Mouse (Mus musculus) heart, embryonic 16.5 days (tissue): ENCODE results near the gene Trmt2a. TPM values are rescaled to one million over a fixed set of nuclear protein-coding genes. Genes with fewer than 3 reads are reported as not detected.
A peak's percentile ranks its signal among the peaks of the same experiment; 100 is the strongest.

Experiments used
- ATAC-seq: fragments of 200-750 bp; cut with Nextera tagmentation; replicated peaks from 2 replicates; pipeline ENCODE4 v1.8.0; 2017; ENCODE audit warnings: moderate number of reproducible peaks; ENCODE audit not compliant: insufficient read depth, low FRiP score; ENCODE audit errors: extremely low read depth
- H3K27ac ChIP-seq: fragments of 300-500 bp; sonication (generic); 2 replicates; pipeline ENCODE4 v1.5.1; 2014; ENCODE audit warnings: mild to moderate bottlenecking, low read length, control low read depth, moderate library complexity
- H3K27me3 ChIP-seq: fragments of 300-500 bp; sonication (generic); 2 replicates; pipeline ENCODE4 v1.6.1; 2014; ENCODE audit warnings: low read length, mixed read lengths; ENCODE audit not compliant: control insufficient read depth, insufficient read depth
- H3K36me3 ChIP-seq: fragments of 300-500 bp; sonication (generic); 2 replicates; pipeline ENCODE4 v1.6.1; 2014; ENCODE audit not compliant: control insufficient read depth, insufficient read depth
- H3K4me1 ChIP-seq: fragments of 300-500 bp; sonication (generic); 2 replicates; pipeline ENCODE4 v1.6.1; 2014; ENCODE audit warnings: low read length, mixed read lengths; ENCODE audit not compliant: control insufficient read depth, insufficient read depth
- H3K4me2 ChIP-seq: fragments of 300-500 bp; sonication (generic); 2 replicates; pipeline ENCODE4 v1.6.1; 2014; ENCODE audit warnings: low read depth, mild to moderate bottlenecking, control low read depth, low read length
- H3K4me3 ChIP-seq: fragments of 300-500 bp; sonication (generic); 2 replicates; pipeline ENCODE4 v1.5.1; 2014; ENCODE audit warnings: mild to moderate bottlenecking, control low read depth, low read length
- H3K9ac ChIP-seq: fragments of 300-500 bp; sonication (generic); 2 replicates; pipeline ENCODE4 v1.6.1; 2014; ENCODE audit warnings: low read length, control low read depth
- H3K9me3 ChIP-seq: fragments of 300-500 bp; sonication (generic); replicated peaks from 2 replicates; pipeline ENCODE4 v1.6.1; 2016; ENCODE audit warnings: low read length; ENCODE audit not compliant: control insufficient read depth
- WGBS: fragments of 180-500 bp; shearing (Covaris S2); extraction: QIAGEN DNeasy Blood & Tissue Kit; methylation state at CpG from one replicate; pipeline ENCODE4 v1.1.7; 2014; 5-methylcytosine and 5-hydroxymethylcytosine counted together
- polyA plus RNA-seq: library from polyadenylated mRNA; unstranded; fragments of >200 nt; fragmentation: Nextera tagmentation; extraction: Ambion mirVana; gene quantifications from 2 replicates; pipeline ENCODE4 v1.2.1, GENCODE M21; 2015

Gene Trmt2a
- polyA plus RNA-seq, 1 experiment from 2014 or later: 65.9 TPM

- H3K9me3 ChIP-seq: no peaks in the 10 kb centered on the region
- H3K27me3 ChIP-seq: peaks cover 5% of the 10 kb centered on the region
- WGBS: 28% methylated on average over 7 of the region's 7 CpGs
- H3K4me2 ChIP-seq: peak overlapping the region; percentile 24; the same call in 1 of the 2 replicates
- H3K9ac ChIP-seq: peak overlapping the region; percentile 44; the same call in 1 of the 2 replicates
- peaks cover 12% of the 10 kb centered on the region for H3K4me1 ChIP-seq
- H3K27ac ChIP-seq: peak overlapping the region; percentile 33
- no peaks in the 10 kb centered on the region for H3K36me3 ChIP-seq
- H3K4me3 ChIP-seq: no peak overlapping the region
- 0 out of 2 replicates have a peak, but pooled peaks have one; percentile 39 for ATAC-seq
These were observed 33.6 kb upstream of the Trmt2a start for GRCm38 (mm10) chr16:18214858-18215257.

GRCm38 (mm10) chr16:18217579-18217978 is 30.9 kb upstream of the Trmt2a start, which contains the start of gene Ccdc188:
Gene Ccdc188, plus strand, starts transcription at chr16:18217879.
- 84% methylated on average over 4 of the region's 4 CpGs for WGBS
- Histone ChIP-seq H3K27me3 (no peaks in the 10 kb centered on the region), H3K9me3 (no peaks in the 10 kb centered on the region), H3K27ac (no peak within 1 kb of the TSS), H3K36me3 (no peaks in the 10 kb centered on the region), H3K9ac (no peak within 1 kb of the TSS), H3K4me2 (no peak within 1 kb of the TSS), H3K4me3 (no peak within 1 kb of the TSS), H3K4me1 (peaks cover 20% of the 10 kb centered on the region)
- no peak for ATAC-seq

GRCm38 (mm10) chr16:18218580-18218996 is 29.9 kb upstream of the Trmt2a start:
- H3K27ac ChIP-seq: no peak overlapping the region
- H3K36me3 ChIP-seq: peaks cover 8% of the 10 kb centered on the region
- ATAC-seq: no peak
- H3K27me3 ChIP-seq: no peaks in the 10 kb centered on the region
- H3K9me3 ChIP-seq: no peaks in the 10 kb centered on the region
- H3K4me3 ChIP-seq: no peak overlapping the region
- H3K4me2 ChIP-seq: no peak overlapping the region
- peaks cover 20% of the 10 kb centered on the region for H3K4me1 ChIP-seq
- H3K9ac ChIP-seq: no peak overlapping the region
- 60% methylated on average over 9 of the region's 9 CpGs for WGBS

- 46% methylated on average over 8 of the region's 8 CpGs for WGBS
- H3K4me3 ChIP-seq: no peak overlapping the region
- H3K27me3 ChIP-seq: no peaks in the 10 kb centered on the region
- no peak overlapping the region for H3K4me2 ChIP-seq
- ATAC-seq: 0 out of 2 replicates have a peak, but pooled peaks have one; percentile 25
- peaks cover 22% of the 10 kb centered on the region for H3K36me3 ChIP-seq
- 0 out of 2 replicates have a peak overlapping the region, but pooled peaks have one; percentile 7 for H3K27ac ChIP-seq
- no peaks in the 10 kb centered on the region for H3K9me3 ChIP-seq
- peak overlapping the region; percentile 41 for H3K9ac ChIP-seq
- H3K4me1 ChIP-seq: peaks cover 15% of the 10 kb centered on the region
These were observed 28.5 kb upstream of the Trmt2a start for GRCm38 (mm10) chr16:18220001-18220400.

- Histone ChIP-seq H3K9me3 (no peaks in the 10 kb centered on the region), H3K27me3 (no peaks in the 10 kb centered on the region), H3K27ac (no peak overlapping the region), H3K4me2 (no peak overlapping the region), H3K36me3 (peaks cover 31% of the 10 kb centered on the region), H3K4me3 (no peak overlapping the region), H3K9ac (no peak overlapping the region), H3K4me1 (peaks cover 15% of the 10 kb centered on the region)
- 87% methylated on average over 6 of the region's 6 CpGs for WGBS
- ATAC-seq: no peak
These were observed 27.5 kb upstream of the Trmt2a start for GRCm38 (mm10) chr16:18220856-18221542.

- ATAC-seq: no peak
- no peaks in the 10 kb centered on the region for H3K27me3 ChIP-seq
- no peak overlapping the region for H3K9ac ChIP-seq
- no peak overlapping the region for H3K4me2 ChIP-seq
- 80% methylated on average over 11 of the region's 11 CpGs for WGBS
- no peak overlapping the region for H3K4me3 ChIP-seq
- H3K36me3 ChIP-seq: peaks cover 35% of the 10 kb centered on the region
- H3K27ac ChIP-seq: no peak overlapping the region
- H3K4me1 ChIP-seq: peaks cover 15% of the 10 kb centered on the region
- H3K9me3 ChIP-seq: no peaks in the 10 kb centered on the region
These were observed 27.0 kb upstream of the Trmt2a start for GRCm38 (mm10) chr16:18221543-18221898.

- Histone ChIP-seq H3K9ac (no peak overlapping the region), H3K27ac (no peak overlapping the region), H3K4me2 (no peak overlapping the region), H3K36me3 (peaks cover 36% of the 10 kb centered on the region), H3K9me3 (no peaks in the 10 kb centered on the region), H3K27me3 (no peaks in the 10 kb centered on the region), H3K4me3 (no peak overlapping the region), H3K4me1 (peaks cover 15% of the 10 kb centered on the region)
- no peak for ATAC-seq
- whole genome bisulfite sequencing: 87% methylated on average over 11 of the region's 11 CpGs
These were observed 26.3 kb upstream of the Trmt2a start for GRCm38 (mm10) chr16:18222188-18222587.

GRCm38 (mm10) chr16:18227187-18227586 is 21.3 kb upstream of the Trmt2a start:
- H3K4me3 ChIP-seq: no peak overlapping the region
- H3K27me3 ChIP-seq: no peaks in the 10 kb centered on the region
- H3K9ac ChIP-seq: no peak overlapping the region
- H3K36me3 ChIP-seq: peaks cover 49% of the 10 kb centered on the region
- H3K4me2 ChIP-seq: no peak overlapping the region
- peaks cover 38% of the 10 kb centered on the region for H3K4me1 ChIP-seq
- H3K9me3 ChIP-seq: no peaks in the 10 kb centered on the region
- H3K27ac ChIP-seq: no peak overlapping the region
- 94% methylated on average over 13 of the region's 13 CpGs for WGBS
- ATAC-seq: no peak

- no peaks in the 10 kb centered on the region for H3K9me3 ChIP-seq
- peaks cover 47% of the 10 kb centered on the region for H3K36me3 ChIP-seq
- no peaks in the 10 kb centered on the region for H3K27me3 ChIP-seq
- peaks cover 38% of the 10 kb centered on the region for H3K4me1 ChIP-seq
- WGBS: 89% methylated on average over 20 of the region's 20 CpGs
- ATAC-seq: no peak
- no peak overlapping the region for H3K4me2 ChIP-seq
- H3K27ac ChIP-seq: no peak overlapping the region
- no peak overlapping the region for H3K9ac ChIP-seq
- H3K4me3 ChIP-seq: no peak overlapping the region
These were observed 20.5 kb upstream of the Trmt2a start for GRCm38 (mm10) chr16:18227897-18228422.
